Mouse (Mus musculus) brain, embryonic 14.5 days (tissue): ENCODE results near the gene Tet1. TPM values are rescaled to one million over a fixed set of nuclear protein-coding genes. Genes with fewer than 3 reads are reported as not detected.

Experiments used
- DNase-seq: peaks from one replicate; pipeline ENCODE4 v3.0.0-alpha.2; 2011; ENCODE audit warnings: low read depth
- CTCF ChIP-seq: fragments of 200-500 bp; IDR thresholded peaks from 2 replicates; pipeline ENCODE4 v1.5.1; 2012; ENCODE audit warnings: inconsistent platforms, mild to moderate bottlenecking, moderate library complexity, borderline replicate concordance; ENCODE audit not compliant: insufficient read depth, insufficient read length; ENCODE audit errors: extremely low read depth
- POLR2A ChIP-seq: fragments of 200-500 bp; IDR thresholded peaks from 2 replicates; pipeline ENCODE4 v1.6.1; 2012; ENCODE audit warnings: mild to moderate bottlenecking, inconsistent platforms, borderline replicate concordance; ENCODE audit not compliant: poor library complexity, insufficient read depth, insufficient read length, severe bottlenecking; ENCODE audit errors: extremely low read depth
- polyA plus RNA-seq: library from polyadenylated mRNA; depleted of rRNA; stranded (reverse); fragments of >200 nt; gene quantifications from 2 replicates; pipeline ENCODE4 v1.2.3, GENCODE M21; 2012

Gene Tet1
- polyA plus RNA-seq, 1 experiment: 10.1 TPM

DNA sequence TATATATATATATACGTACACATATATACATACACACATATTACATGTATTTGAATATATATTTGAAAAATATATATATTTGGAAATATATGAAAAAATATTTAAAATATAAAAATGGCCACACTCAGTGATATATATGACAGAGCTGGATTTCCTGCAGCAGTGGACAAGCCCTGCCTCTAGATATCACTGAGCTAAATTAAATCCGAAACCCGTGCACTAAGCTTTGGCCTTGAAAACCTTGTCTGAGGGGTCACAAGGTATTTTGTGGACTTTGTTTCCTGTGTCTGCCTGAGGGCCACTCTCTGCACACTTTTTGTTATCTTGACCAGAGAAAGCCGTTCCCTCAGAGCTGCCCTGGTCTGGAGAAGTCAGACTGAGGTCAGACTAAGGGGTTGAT lies 54.2 kb downstream of the Tet1 start:
- TF ChIP-seq CTCF (no peak), POLR2A (no peak)
- no peak for DNase-seq

DNA sequence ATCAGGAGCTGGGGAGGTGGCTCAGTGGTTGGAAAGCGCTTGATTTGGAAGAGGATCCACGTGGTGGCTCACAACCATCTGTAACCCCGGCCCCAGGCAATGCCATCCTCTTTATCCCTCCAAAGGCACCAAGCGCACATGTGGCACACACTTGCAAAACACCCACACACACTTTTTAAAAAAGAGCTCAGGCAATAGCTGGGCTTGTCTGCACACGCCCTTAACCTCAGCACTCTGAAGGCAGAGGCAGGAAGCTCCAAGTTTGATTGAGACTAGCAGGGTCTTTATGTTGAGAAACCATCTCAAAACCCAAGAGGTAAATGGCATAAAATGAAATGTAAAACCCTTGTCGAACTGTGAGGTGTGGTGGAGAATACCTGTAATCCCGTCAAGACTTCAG lies 57.2 kb downstream of the Tet1 start:
- TF ChIP-seq POLR2A (no peak), CTCF (no peak)

DNA sequence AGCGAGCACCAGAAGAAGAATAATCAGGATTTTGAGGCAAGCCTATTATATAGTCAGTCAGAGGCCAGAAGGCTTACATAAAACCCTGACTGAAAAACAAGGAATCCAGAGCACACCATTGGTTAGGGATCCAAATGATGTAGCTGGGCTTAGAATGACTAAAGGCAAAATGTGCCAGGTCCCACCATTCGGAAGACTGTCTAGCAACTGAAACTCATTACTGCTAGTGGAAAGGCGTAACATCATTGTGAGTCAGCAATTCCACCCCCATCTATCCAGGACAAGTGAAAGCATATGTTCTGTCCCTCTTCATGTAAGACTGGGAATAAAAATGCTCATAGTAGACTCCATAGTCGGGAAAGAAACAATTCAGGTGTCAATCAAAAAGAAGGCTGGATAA lies 57.8 kb downstream of the Tet1 start:
- TF ChIP-seq POLR2A (no peak), CTCF (no peak)

More for the DNA sequence above, 57.2 kb downstream of the Tet1 start:
- DNase-seq: no peak

DNA sequence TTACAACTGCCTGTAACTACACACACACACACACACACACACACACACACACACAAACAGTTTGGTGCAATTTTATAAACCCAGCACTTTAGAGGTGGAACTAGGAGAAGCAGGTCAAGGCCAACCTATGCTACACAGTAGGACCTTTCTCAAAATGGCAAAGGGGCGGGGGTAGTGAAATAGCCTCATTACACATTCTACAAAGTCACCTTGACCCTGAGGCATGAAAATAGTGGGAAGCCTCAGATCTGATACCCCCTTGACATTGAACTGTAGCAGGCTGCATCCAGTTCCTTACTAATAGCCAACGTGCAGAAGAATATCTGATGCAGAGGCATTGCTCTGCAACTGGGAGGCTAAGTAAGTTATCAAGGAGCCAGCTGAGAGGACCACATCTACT lies 60.0 kb downstream of the Tet1 start:
- TF ChIP-seq POLR2A: no peak
- no peak for TF ChIP-seq CTCF

More for the DNA sequence above, 57.8 kb downstream of the Tet1 start:
- DNase-seq: peak; percentile 5

DNA sequence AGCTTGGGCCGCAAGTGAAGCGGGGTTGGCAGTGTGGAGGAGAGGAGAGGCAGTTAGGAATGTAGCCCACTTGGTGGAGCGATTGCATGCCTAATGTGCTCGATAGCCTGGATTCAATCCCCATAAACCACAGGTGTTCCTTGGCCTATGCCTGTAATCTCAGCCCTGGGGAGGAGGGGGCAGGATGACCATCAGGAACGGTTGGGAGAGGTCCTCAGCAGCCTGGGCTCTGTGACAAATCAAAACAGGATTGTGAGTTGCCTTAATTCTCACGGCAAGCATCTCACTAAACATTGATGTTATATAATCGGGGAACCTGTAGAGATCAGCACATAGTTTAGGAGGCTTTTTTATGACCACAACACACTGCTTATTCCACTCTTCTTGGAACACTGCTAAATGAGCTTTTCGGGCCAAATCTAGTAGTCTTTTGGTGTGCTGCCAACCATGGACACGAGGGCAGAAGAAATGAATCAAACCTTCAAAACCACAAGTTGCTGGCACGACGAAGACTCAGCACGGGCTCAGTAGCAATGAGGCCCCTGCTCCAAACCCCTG lies 61.6 kb downstream of the Tet1 start:
- DNase-seq: peak; percentile 69
- TF ChIP-seq POLR2A (no peak), CTCF (peak; percentile 13; the same call in 1 of the 2 replicates)

More for the DNA sequence above, 60.0 kb downstream of the Tet1 start:
- DNase-seq: no peak

DNA sequence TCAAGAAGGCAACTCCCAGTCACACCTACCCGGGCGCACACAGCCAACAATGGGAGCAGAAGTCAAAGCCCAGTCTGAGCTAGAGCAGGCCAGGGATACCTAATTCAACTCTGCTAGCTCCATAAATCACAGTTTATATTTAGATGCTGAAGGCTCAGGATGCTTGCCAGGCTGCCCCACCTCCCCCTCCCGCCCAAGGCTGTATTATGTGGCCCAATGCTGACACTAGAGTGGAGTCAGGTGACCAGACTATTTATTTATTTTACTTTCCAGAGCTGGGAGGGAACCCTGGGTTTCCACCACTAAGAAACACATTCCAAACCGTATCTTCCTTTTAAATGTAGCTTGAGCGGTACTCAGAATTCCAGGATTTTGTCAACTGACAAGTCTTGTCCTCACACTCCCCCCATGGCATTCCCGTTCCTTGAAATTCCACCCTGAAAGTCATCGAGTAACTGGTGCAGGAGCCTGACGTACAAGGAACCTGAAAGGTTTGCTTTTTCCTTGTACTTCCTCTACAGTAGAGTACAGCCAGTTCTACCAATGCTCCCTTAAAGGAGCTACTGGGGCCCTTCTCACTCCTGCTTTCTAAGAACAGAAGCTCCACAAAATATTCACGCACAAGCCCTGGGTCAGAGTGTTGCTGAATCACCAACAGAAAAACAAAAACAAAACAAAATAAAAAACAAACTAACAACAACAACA lies 64.9 kb downstream of the Tet1 start:
- peak; percentile 17 for DNase-seq
- TF ChIP-seq POLR2A (no peak), CTCF (no peak)

DNA sequence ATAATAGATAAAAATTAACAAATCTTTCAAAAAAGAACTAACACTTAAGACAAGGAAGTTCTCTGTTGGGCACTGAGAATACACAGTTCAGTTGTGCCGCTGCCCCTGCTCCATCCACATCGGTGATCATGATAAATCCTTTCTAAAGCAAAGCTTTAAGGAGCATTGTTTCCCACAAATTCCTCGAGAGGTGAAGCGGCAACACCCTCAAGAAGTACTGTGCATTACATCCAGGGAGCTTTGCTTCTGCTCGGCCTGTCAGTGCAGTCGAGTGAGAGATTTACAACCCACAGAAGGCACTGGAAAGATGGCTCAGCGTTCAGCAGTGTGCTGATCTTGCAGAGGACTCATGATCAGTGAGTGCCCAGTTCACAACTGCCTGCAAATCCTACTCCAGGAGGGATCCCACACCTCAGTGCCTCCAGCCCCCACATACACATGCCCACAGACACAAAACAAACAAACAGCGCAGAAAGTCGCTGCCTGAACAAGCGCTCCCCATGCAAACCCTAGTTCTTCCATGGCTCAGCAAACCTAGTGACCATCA lies 66.8 kb downstream of the Tet1 start:
- TF ChIP-seq CTCF: no peak
- no peak for TF ChIP-seq POLR2A

DNA sequence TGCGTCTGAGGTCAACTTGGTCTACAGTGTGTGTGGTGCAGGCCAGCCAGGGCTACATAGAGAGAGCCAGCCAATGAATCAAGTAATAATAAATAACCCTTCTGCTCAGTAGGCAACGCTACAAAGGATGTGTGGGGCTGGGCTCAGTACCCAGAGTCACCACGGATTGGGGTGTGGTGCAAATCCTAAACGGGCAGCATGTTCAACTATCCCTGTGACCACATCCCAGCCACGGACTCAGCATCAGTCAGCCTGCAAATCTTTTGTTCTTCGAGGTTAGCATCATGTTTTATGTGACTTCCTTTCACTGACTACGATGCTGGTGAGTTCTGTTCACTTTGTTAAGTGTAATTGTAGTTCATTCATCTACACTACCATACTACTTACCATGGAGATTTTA lies 68.1 kb downstream of the Tet1 start:
- DNase-seq: no peak
- no peak for TF ChIP-seq CTCF
- no peak for TF ChIP-seq POLR2A

More for the DNA sequence above, 66.8 kb downstream of the Tet1 start:
- DNase-seq: no peak

DNA sequence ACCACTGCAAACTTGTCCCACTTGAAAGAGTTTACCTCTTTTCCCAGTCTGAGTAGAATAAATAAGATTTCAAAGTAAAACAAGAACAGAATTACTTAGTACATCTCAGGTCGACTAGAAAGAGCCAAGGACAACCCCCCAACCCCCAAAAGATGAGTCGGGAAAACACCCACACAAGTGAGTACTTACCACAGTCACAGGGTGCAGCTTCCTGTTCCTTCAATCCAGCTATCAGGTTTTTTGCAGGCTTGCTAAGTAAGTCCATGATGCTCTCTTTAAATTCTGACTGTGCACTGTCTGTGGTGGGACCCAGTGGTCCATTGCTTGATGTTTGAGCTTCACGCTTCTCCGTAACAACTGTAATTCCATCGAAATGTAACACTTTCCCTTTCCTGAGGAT lies 70.8 kb downstream of the Tet1 start:
- DNase-seq: no peak
- TF ChIP-seq CTCF (no peak), POLR2A (no peak)

DNA sequence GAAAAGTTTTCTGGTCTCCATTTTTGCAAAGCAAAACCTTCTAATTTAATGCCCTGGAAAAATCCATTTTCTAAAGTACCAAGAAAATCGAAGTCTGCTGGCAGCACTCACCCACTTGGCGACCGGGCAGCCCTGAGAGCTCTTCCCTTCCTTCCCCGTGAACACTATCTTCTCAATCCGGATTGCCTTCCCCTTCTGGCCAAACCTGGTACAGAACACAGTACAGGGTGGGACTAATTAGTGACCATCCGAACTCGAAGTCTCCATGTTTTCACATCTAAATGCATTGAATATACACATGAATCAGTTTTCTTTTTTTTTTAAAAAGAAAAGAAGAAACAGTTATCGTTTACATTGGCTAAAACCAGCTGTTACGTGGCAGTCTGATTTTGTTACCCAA lies 76.0 kb downstream of the Tet1 start:
- TF ChIP-seq CTCF (no peak), POLR2A (no peak)

DNA sequence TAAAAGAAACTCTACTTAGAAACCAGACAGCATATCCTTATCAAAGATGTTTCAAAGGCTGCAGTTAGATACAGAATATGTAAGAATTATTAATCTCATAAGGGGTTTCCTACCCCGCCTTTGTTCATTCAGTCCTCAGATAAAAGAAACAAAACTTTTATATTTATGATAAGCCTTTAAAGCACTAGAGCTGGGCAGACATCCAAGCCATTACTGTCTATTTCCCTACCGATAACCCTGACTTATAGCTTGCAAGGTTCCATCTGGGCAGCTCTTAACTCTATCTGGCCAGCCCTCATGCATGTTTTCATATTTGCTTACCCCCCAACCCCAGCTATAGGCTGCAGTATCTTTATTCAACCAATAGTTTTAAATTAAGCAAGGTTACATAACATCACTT lies 77.2 kb downstream of the Tet1 start:
- DNase-seq: no peak
- no peak for TF ChIP-seq CTCF
- TF ChIP-seq POLR2A: no peak

More for the DNA sequence above, 76.0 kb downstream of the Tet1 start:
- DNase-seq: no peak
